Comparison of ENCODE assay signal across 8 mouse cellular contexts in the genomic region with DNA sequence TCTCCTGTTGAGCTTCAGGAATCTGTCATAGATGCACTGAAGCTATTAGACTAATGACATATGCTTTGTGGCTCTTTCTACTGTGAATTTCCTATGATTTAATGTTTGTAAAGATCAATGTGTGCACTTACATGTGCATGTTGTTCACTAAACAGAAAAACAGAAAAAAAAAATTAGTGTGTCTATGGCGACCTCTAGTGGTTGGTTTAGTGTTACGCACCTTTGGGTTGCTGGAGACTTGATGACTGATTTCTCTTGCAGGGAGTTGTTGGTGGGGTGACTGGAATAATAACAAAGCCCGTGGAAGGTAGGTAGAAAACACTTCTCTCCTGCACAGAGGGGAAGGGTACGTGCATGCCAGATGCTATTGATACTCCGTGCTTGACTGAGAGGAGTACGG.
DNase-seq lines count a peak whose midpoint lies in the region; ATAC-seq and TF ChIP-seq lines count a peak whose summit lies in the region.

No protein-coding gene starts in this region.

- H3K27ac ChIP-seq in left cerebral cortex, adult 2 months, result no peak overlapping the region

- H3K4me3 ChIP-seq in left cerebral cortex, adult 2 months, result no peak overlapping the region

- ATAC-seq in megakaryocyte progenitor cell, adult 5-6 weeks (replicated peaks; ENCODE audit: poor library complexity), result peak; percentile 71; the same call in 1 of the 2 replicates

- intact Hi-C loops in left cerebral cortex, adult 2 months (cut with DNase I), result loop anchor here (2.0 to 5.0 kb wide), 4 partner anchors 145 to 291 kb away; partner anchors contain the start of gene C2cd4b

- peak; percentile 11 for DNase-seq in cerebellum, adult 8-10 months
- DNase-seq in cerebellum, postnatal 36 days, result no peak
- no peak for DNase-seq in left cerebral cortex, adult 2 months (ENCODE audit: extremely low spot score in 1 of 2, low spot score in 2 of 2)
- DNase-seq in left cerebral cortex, adult 8-10 months (ENCODE audit: low spot score in 2 of 2), result no peak
- peak; percentile 61 for DNase-seq in adipocyte (ENCODE audit: low spot score)
- no peak for DNase-seq in left cerebral cortex, adult 11 months (ENCODE audit: low spot score)
- no peak for DNase-seq in spleen, postnatal 36 days (ENCODE audit: low spot score in 2 of 2)

- TF ChIP-seq CTCF in left cerebral cortex, adult 2 months (IDR thresholded peaks at IDR 0.05), result peak; percentile 85

Comparison
In these comparisons a context has a peak if more than half of its experiments do, and no peak if none do; other contexts are left out.
1. DNase-seq: peak in cerebellum, adult 8-10 months (single experiment) and adipocyte (single experiment); none in cerebellum, postnatal 36 days (0 of 2), left cerebral cortex, adult 2 months (0 of 2), left cerebral cortex, adult 8-10 months (0 of 2), left cerebral cortex, adult 11 months (single experiment) and spleen, postnatal 36 days (0 of 2).